Mouse (Mus musculus): ENCODE results near the gene Slc39a8.

Gene Slc39a8

GRCm38 (mm10) chr3:135915941-135916340 lies 90.9 kb downstream of the Slc39a8 start:
- no peak for DNase-seq (ENCODE audit: low read depth, low spot score)

DNA sequence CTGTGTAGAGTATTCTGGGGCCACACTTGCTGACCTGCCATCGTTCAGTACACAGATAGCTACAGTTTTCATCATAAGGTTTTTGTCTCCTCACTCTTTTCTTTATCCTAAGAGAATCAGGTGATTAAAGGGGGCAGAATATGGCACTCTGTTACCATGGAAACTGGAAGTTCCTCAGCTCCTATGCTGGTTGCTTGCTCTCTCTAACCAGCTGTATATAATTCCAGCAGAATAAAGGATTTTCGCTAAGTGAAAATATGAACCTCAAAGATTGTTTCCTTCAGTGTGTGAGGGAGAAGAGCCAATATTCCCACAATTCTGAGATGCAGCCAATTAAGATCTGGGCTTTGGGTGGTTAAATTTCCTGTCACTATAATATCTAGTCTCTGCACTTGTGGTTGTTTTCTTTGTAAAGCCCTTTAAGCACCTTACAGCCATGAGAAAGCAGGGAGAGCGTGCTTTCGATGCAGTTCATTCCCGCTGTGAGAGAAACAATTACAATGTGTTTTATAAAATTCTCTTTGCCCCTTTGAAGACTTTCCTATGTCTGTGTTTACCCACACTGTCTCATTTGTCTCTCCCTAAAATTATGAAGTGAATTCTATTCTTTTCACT lies 93.6 kb downstream of the Slc39a8 start:
- no peak for DNase-seq (ENCODE audit: low read depth, low spot score)

- no peak for DNase-seq (ENCODE audit: low read depth, low spot score)
Measured at GRCm38 (mm10) chr3:135919305-135919704, 94.2 kb downstream of the Slc39a8 start.

DNA sequence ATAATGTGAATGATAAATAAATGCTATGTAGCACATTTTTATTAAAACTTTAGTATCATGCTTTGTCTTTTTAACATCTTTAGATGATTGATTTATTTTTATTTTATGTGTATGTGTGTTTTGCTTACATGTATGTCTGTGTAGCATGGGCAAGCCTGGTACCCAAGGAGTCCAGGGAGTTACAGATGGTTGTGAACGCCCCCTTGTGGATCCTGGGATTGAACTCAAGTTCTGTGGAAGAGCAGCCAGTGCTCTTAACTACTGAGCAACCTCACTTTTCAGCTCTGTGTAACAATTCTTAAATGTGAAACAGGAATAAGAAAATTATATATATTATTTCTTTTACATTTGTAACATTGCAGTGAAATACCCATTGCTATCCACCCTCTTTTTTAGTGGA lies 101.7 kb downstream of the Slc39a8 start:
- no peak for DNase-seq (ENCODE audit: low read depth, low spot score)

DNA sequence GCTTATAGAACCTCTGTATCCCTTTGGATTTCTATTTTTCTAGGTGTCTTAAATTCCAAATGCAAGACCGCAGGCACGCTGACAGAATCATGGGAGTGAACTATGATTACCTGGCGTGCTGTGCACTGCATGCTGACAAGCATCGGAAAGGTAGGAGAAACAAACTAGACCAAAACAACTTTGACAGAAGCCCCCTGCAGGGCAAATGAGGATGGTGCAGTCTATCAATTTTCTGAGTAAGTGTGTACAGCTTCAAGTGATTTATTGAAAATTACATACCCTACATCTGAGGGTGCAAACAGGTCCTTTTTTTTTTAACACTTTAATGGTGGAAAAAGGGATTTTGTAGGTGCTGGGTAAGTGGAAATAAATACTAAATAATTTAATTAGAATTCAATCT lies 103.1 kb downstream of the Slc39a8 start:
- no peak for DNase-seq (ENCODE audit: low read depth, low spot score)

GRCm38 (mm10) chr3:135937455-135937854 lies 112.4 kb downstream of the Slc39a8 start:
- DNase-seq (ENCODE audit: low read depth, low spot score) = no peak

Measured in skeletal muscle tissue, adult 2 months (tissue).